Mouse (Mus musculus): ENCODE measurements at regions not wholly inside any gene's neighbourhood (a gene's known extent, or its start where the extent isn't known, plus 50 kb on each side); places are given as distances from the start of the nearest gene placed in this dataset.

DNA sequence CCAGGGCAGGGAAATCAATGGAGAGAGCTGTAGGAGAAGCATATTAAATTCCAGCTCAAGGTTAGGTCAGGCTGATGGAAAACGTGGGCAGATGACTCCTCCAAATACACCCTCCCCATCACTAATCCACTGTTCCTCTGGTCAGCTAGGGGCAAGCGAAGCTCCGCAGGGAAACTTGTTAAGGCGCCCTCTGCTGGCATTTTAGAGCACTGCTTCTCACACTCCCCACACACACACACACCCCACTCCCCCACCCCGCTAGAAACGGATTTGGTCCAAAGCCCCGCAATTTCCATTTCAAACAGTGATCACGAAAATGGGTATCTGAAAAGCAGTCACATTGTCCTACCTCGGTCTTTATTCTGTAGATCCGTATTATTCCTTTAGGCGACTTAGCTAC lies 259.0 kb upstream of the Gpc5 start:
- no peak overlapping the region for H3K4me3 ChIP-seq (ENCODE audit: insufficient read depth, low read depth, low read length)
- H3K27ac ChIP-seq (ENCODE audit: insufficient read depth, low read depth, low read length) = no peak overlapping the region
- H3K4me1 ChIP-seq (ENCODE audit: control insufficient read depth, insufficient read depth, low read length) = no peaks in the 10 kb centered on the region
- TF ChIP-seq POLR2A (IDR thresholded peaks at IDR 0.05; ENCODE audit: insufficient read depth, low read depth, low read length) (no peak), CTCF (IDR thresholded peaks at IDR 0.05; ENCODE audit: insufficient read depth, low read depth, low read length) (no peak)
- whole genome bisulfite sequencing = 61% methylated on average over 11 of the region's 11 CpGs

DNA sequence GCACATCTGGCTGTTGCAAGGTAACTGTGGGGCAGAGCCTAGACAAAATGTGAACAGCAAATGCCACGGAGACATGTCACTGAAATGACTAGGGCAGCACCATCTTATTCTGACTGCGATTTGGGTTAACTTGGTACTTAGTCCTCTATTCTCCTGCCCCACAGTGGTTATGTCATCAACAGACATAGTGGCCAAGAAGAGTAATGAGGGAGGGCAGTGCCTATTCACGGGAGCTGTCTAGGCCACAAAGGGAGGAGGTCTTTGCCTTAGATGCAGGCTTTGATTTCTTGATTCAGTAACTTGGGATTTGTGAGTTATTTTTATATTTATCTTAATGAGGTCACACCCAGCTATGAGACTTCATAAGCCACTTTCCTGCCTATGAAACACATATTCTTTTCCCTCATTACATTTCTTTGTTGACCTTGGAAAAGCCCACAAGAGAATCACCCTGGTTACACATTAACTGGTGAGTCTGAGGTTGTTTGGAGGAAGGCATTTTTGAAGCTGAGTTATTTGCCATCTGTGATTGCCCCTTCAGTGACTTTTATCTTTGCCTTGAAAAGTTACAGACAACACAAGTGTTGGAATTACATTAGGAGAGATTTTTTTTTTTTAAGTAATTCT lies 255.2 kb upstream of the Gpc5 start:
- 85% methylated on average over 3 of the region's 3 CpGs for WGBS

DNA sequence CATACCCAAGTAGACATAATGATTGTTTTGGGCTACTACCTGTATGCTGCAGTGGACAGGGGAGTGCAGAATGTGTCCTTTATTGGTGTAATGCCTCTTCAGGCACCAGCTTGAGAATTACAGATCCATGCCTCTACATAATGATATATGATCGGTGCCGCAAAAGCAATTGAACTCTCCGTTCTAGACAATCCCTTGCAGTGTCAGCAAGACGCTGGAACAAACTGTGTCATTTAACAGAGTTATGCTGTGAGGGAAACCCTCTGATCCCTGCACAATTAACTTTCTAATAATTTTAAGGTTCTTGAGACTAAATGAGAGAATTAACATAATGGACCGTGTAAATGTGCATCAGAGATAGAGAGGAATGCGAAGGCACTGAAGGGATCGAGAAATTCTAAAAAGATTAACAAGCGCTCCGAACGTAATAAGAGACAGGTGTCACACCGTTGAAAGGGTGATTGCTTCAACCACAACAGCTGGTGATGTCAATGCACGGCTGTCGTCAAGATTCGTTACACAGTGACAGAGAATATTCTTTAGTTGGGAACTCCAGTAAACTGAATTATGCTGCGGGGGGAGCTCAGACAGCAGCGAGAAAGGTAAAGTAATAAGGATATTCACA lies 254.3 kb upstream of the Gpc5 start:
- Histone ChIP-seq H3K4me1 (ENCODE audit: control insufficient read depth, insufficient read depth, low read length) (no peaks in the 10 kb centered on the region), H3K4me3 (ENCODE audit: insufficient read depth, low read depth, low read length) (no peak overlapping the region), H3K27ac (ENCODE audit: insufficient read depth, low read depth, low read length) (no peak overlapping the region)
- 53% methylated on average over 16 of the region's 16 CpGs for WGBS
- no peak for TF ChIP-seq CTCF (IDR thresholded peaks at IDR 0.05; ENCODE audit: insufficient read depth, low read depth, low read length)
- no peak for TF ChIP-seq POLR2A (IDR thresholded peaks at IDR 0.05; ENCODE audit: insufficient read depth, low read depth, low read length)

More for the DNA sequence above, 255.2 kb upstream of the Gpc5 start:
- TF ChIP-seq CTCF (IDR thresholded peaks at IDR 0.05; ENCODE audit: insufficient read depth, low read depth, low read length) = no peak
- TF ChIP-seq POLR2A (IDR thresholded peaks at IDR 0.05; ENCODE audit: insufficient read depth, low read depth, low read length) = no peak
- H3K4me3 ChIP-seq (ENCODE audit: insufficient read depth, low read depth, low read length) = no peak overlapping the region
- no peak overlapping the region for H3K27ac ChIP-seq (ENCODE audit: insufficient read depth, low read depth, low read length)
- H3K4me1 ChIP-seq (ENCODE audit: control insufficient read depth, insufficient read depth, low read length) = no peaks in the 10 kb centered on the region

GRCm38 (mm10) chr14:114839340-114839903 lies 252.6 kb upstream of the Gpc5 start:
- no peak overlapping the region for H3K4me3 ChIP-seq (ENCODE audit: insufficient read depth, low read depth, low read length)
- TF ChIP-seq CTCF (IDR thresholded peaks at IDR 0.05; ENCODE audit: insufficient read depth, low read depth, low read length) (no peak), POLR2A (IDR thresholded peaks at IDR 0.05; ENCODE audit: insufficient read depth, low read depth, low read length) (no peak)
- no peak overlapping the region for H3K27ac ChIP-seq (ENCODE audit: insufficient read depth, low read depth, low read length)
- WGBS = 41% methylated on average over 2 of the region's 2 CpGs
- H3K4me1 ChIP-seq (ENCODE audit: control insufficient read depth, insufficient read depth, low read length) = no peaks in the 10 kb centered on the region

DNA sequence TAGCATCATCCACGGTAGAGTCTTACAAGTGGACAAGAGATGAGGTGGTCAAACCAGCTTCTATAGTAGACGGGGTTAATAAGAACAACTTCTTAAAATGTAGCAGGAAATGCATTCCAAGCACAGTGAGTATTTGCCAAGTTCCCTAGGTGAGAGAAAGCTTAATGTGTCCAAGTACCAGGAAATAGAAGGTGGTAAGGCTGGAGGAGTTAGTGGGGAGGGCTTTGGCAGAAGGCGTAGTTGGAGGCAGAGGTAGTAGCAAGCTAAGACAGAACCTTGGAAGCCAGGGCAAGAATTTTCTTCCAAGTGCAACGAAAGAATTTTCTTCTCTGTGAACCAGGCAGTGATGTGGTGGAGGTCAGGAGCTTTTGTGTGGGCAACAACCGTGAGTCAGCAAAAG lies 251.2 kb upstream of the Gpc5 start:
- Histone ChIP-seq H3K4me1 (ENCODE audit: control insufficient read depth, insufficient read depth, low read length) (no peaks in the 10 kb centered on the region), H3K4me3 (ENCODE audit: insufficient read depth, low read depth, low read length) (no peak overlapping the region), H3K27ac (ENCODE audit: insufficient read depth, low read depth, low read length) (no peak overlapping the region)
- TF ChIP-seq POLR2A (IDR thresholded peaks at IDR 0.05; ENCODE audit: insufficient read depth, low read depth, low read length) (no peak), CTCF (IDR thresholded peaks at IDR 0.05; ENCODE audit: insufficient read depth, low read depth, low read length) (no peak)
- 76% methylated on average over 5 of the region's 5 CpGs for WGBS

DNA sequence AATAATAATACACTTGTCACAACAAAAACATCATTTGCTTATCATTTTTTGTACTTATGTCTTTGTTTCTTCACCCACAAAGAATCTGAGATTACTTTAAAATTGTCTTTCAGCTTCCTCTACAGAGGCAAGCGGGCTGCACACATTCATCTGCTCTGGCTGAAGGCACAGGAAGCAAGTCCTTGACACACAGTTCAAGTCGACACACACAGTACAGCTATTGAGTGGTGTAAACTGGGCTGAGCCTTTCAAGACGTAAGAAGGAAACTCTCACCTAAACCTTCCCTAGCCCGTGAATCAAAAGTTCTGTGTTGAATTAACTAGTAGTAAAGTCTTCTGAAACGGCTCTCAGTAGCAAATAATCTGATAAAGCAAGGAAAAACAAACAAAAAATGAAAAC lies 250.5 kb upstream of the Gpc5 start:
- TF ChIP-seq CTCF (IDR thresholded peaks at IDR 0.05; ENCODE audit: insufficient read depth, low read depth, low read length) (no peak), POLR2A (IDR thresholded peaks at IDR 0.05; ENCODE audit: insufficient read depth, low read depth, low read length) (no peak)
- Histone ChIP-seq H3K4me1 (ENCODE audit: control insufficient read depth, insufficient read depth, low read length) (no peaks in the 10 kb centered on the region), H3K27ac (ENCODE audit: insufficient read depth, low read depth, low read length) (no peak overlapping the region), H3K4me3 (ENCODE audit: insufficient read depth, low read depth, low read length) (no peak overlapping the region)
- 70% methylated on average over 5 of the region's 5 CpGs for WGBS

DNA sequence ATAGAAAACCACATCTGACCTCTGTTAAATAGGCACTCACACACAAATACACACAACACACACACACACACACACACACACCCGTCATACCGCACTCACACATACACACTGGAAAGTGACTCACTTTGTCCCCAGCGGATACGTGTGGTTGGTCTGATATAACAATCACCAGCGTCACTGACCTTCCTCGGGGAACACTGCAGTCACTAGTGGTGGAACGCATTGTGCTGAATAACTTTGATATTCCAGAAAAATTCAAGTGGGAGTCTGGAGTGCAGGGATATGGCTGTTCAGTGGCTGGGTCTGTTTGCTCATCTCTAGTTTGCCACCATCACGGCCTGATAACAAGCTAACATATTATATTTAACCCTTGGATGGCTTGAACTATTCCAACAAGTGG lies 249.7 kb upstream of the Gpc5 start:
- TF ChIP-seq POLR2A (IDR thresholded peaks at IDR 0.05; ENCODE audit: insufficient read depth, low read depth, low read length) = no peak
- TF ChIP-seq CTCF (IDR thresholded peaks at IDR 0.05; ENCODE audit: insufficient read depth, low read depth, low read length) = no peak
- WGBS = 89% methylated on average over 8 of the region's 8 CpGs

GRCm38 (mm10) chr14:114843105-114843743 lies 248.8 kb upstream of the Gpc5 start:
- TF ChIP-seq CTCF (IDR thresholded peaks at IDR 0.05; ENCODE audit: insufficient read depth, low read depth, low read length) (no peak), POLR2A (IDR thresholded peaks at IDR 0.05; ENCODE audit: insufficient read depth, low read depth, low read length) (no peak)
- H3K4me1 ChIP-seq (ENCODE audit: control insufficient read depth, insufficient read depth, low read length) = no peaks in the 10 kb centered on the region
- no peak overlapping the region for H3K27ac ChIP-seq (ENCODE audit: insufficient read depth, low read depth, low read length)
- WGBS = 40% methylated on average over 6 of the region's 6 CpGs
- no peak overlapping the region for H3K4me3 ChIP-seq (ENCODE audit: insufficient read depth, low read depth, low read length)

More for the DNA sequence above, 249.7 kb upstream of the Gpc5 start:
- Histone ChIP-seq H3K4me1 (ENCODE audit: control insufficient read depth, insufficient read depth, low read length) (no peaks in the 10 kb centered on the region), H3K4me3 (ENCODE audit: insufficient read depth, low read depth, low read length) (no peak overlapping the region), H3K27ac (ENCODE audit: insufficient read depth, low read depth, low read length) (no peak overlapping the region)
